Mouse (Mus musculus) adrenal gland, postnatal 14 days (tissue): ENCODE results near the gene Bcl6. TPM values are rescaled to one million over a fixed set of nuclear protein-coding genes. Genes with fewer than 3 reads are reported as not detected.

Experiments used
- DNase-seq: peaks from one replicate; pipeline ENCODE4 v3.0.0; 2021; ENCODE audit warnings: mixed read lengths
- total RNA-seq: library from RNA; stranded (reverse); gene quantifications from 2 replicates; pipeline ENCODE4 v1.2.3, GENCODE M21; 2021

Bcl6 gene
- total RNA-seq, 1 experiment from 2014 or later: 48.4 TPM

DNA sequence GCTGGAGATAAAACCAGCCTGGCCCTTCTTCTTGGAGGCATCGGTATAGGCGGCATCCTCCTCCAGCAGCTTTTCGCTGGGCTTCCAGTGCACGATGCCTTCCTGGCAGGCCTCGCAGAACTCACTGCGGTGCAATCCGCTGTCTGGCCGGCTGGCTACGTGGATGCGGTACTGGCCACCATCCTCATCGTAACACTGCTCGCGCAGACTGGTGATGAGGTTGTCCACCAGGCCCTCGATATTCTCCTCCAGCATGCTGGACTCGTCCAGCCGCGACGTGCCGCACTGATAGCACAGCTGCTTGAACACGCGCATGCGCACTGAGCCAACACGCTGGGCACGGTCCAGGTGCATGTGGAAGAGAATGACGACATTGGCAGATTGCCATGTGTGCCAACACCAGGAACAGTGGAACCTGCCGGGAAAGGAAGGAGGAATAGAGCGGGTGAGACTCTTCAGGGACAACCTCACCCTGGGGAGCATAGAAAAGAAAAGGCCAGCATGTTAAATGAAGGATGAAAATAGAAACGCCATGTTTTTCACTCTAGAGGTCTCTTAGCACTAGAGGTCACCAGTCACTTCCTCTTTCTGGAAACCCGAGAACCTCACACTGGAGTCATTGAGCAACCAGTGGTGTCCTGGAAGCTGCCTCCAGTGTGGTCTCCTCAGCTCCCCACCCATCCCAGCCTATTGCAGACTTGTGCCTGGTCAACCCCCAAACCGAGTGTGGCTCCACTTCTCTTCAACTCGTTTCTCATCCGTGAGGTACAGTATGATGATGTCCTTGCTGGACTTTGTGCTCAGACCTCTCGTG lies 61.1 kb downstream of the Bcl6 start:
- DNase-seq: no peak

GRCm38 (mm10) chr16:23922906-23923305 lies 65.7 kb downstream of the Bcl6 start:
- DNase-seq: no peak

DNA sequence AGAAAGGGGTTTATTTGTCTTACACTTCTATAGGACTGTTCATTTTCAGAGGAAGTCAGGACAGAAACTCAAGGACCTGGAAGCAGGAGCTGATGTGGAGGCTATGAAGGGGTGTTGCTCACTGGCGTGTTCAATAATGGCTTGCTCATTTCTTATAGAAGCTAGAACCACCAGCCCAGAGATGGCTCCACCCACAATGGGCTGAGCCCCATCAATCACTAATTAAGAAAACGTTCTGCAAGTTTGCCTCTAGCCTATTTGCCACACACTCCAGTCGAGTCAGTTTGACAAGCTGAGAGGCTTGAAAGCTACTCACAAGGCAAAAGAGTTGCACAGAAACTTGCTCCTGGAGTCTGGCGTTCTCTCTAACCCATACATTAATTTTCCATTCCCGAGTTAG lies 67.0 kb downstream of the Bcl6 start:
- no peak for DNase-seq

GRCm38 (mm10) chr16:23919418-23919817 lies 69.2 kb downstream of the Bcl6 start:
- DNase-seq: no peak

Other genes with a start within 250 kb of the Bcl6 start
- gene Sst, start 97.9 kb downstream of the Bcl6 start, total RNA-seq: not detected in 2 replicates
- gene Rtp2, start 56.5 kb downstream of the Bcl6 start, total RNA-seq: not detected in 2 replicates
- gene Gm37419, start 370 bp downstream of the Bcl6 start, total RNA-seq: not detected in 2 replicates